Mouse (Mus musculus) bone marrow macrophage, adult 2 months (primary cell): ENCODE results near the gene Ulk1. TPM values are rescaled to one million over a fixed set of nuclear protein-coding genes. Genes with fewer than 3 reads are reported as not detected.

Experiments
- H3K27ac ChIP-seq: 2 replicates; pipeline ENCODE4 v1.5.1; 2012; ENCODE audit warnings: low read depth, low read length; ENCODE audit not compliant: insufficient read depth
- H3K4me1 ChIP-seq: 2 replicates; pipeline ENCODE4 v1.6.1; 2012; ENCODE audit warnings: low read length; ENCODE audit not compliant: control insufficient read depth, insufficient read depth
- H3K4me3 ChIP-seq: 2 replicates; pipeline ENCODE4 v1.5.1; 2012; ENCODE audit warnings: mild to moderate bottlenecking, low read length, moderate library complexity; ENCODE audit not compliant: insufficient read depth
- CTCF ChIP-seq: IDR thresholded peaks from 2 replicates; pipeline ENCODE4 v1.5.1; 2012; ENCODE audit warnings: low read depth, mild to moderate bottlenecking, low read length, moderate library complexity
- POLR2A ChIP-seq: IDR thresholded peaks from 2 replicates; pipeline ENCODE4 v1.6.1; 2012; ENCODE audit warnings: mild to moderate bottlenecking, low read depth, low read length, borderline replicate concordance
- polyA plus RNA-seq: library from polyadenylated mRNA; stranded (reverse); fragments of >200 nt; gene quantifications from 2 replicates; pipeline ENCODE4 v1.2.4, GENCODE M21; 2012; ENCODE audit not compliant: missing spikeins, insufficient read depth, insufficient read length

The Ulk1 gene
- polyA plus RNA-seq, 1 experiment: 55.4 TPM

- Histone ChIP-seq H3K4me1 (peaks cover 15% of the 10 kb centered on the region), H3K27ac (no peak overlapping the region), H3K4me3 (no peak overlapping the region)
- no peak for TF ChIP-seq CTCF
Observed at GRCm38 (mm10) chr5:110804012-110804743, 5.7 kb downstream of the Ulk1 start.

GRCm38 (mm10) chr5:110802809-110803208, 7.1 kb downstream of the Ulk1 start:
- H3K27ac ChIP-seq: no peak overlapping the region
- TF ChIP-seq POLR2A: no peak
- TF ChIP-seq CTCF: no peak
- peaks cover 12% of the 10 kb centered on the region for H3K4me1 ChIP-seq
- no peak overlapping the region for H3K4me3 ChIP-seq

GRCm38 (mm10) chr5:110802186-110802585, 7.7 kb downstream of the Ulk1 start:
- Histone ChIP-seq H3K4me3 (no peak overlapping the region), H3K4me1 (peaks cover 6% of the 10 kb centered on the region), H3K27ac (no peak overlapping the region)
- TF ChIP-seq POLR2A (no peak), CTCF (no peak)

- no peak overlapping the region for H3K4me3 ChIP-seq
- TF ChIP-seq POLR2A (no peak), CTCF (no peak)
- H3K27ac ChIP-seq: no peak overlapping the region
- no peaks in the 10 kb centered on the region for H3K4me1 ChIP-seq
Observed at GRCm38 (mm10) chr5:110801036-110801624, 8.8 kb downstream of the Ulk1 start.

GRCm38 (mm10) chr5:110797696-110798095, 12.2 kb downstream of the Ulk1 start:
- H3K4me3 ChIP-seq: no peak overlapping the region
- no peak for TF ChIP-seq CTCF
- H3K27ac ChIP-seq: no peak overlapping the region
- H3K4me1 ChIP-seq: no peaks in the 10 kb centered on the region

GRCm38 (mm10) chr5:110794363-110794762, 15.5 kb downstream of the Ulk1 start:
- Histone ChIP-seq H3K27ac (no peak overlapping the region), H3K4me3 (no peak overlapping the region), H3K4me1 (no peaks in the 10 kb centered on the region)
- TF ChIP-seq CTCF (no peak), POLR2A (no peak)

- no peak overlapping the region for H3K27ac ChIP-seq
- TF ChIP-seq POLR2A: no peak
- peak; percentile 53 for TF ChIP-seq CTCF
Observed at GRCm38 (mm10) chr5:110788684-110789083, 21.2 kb downstream of the Ulk1 start.

GRCm38 (mm10) chr5:110786081-110786835, 23.6 kb downstream of the Ulk1 start:
- Histone ChIP-seq H3K27ac (no peak overlapping the region), H3K4me3 (no peak overlapping the region), H3K4me1 (peaks cover under 1% of the 10 kb centered on the region; the same call in 1 of the 2 replicates)
- TF ChIP-seq CTCF (no peak), POLR2A (no peak)

More at GRCm38 (mm10) chr5:110788684-110789083, 21.2 kb downstream of the Ulk1 start:
- Histone ChIP-seq H3K4me3 (no peak overlapping the region), H3K4me1 (no peaks in the 10 kb centered on the region)

- peaks cover 12% of the 10 kb centered on the region for H3K4me1 ChIP-seq
- H3K4me3 ChIP-seq: no peak overlapping the region
- TF ChIP-seq POLR2A (no peak), CTCF (no peak)
- no peak overlapping the region for H3K27ac ChIP-seq
Observed at GRCm38 (mm10) chr5:110783150-110783549, 26.7 kb downstream of the Ulk1 start.
